Mouse (Mus musculus) cerebellum, adult 8-10 months (tissue): ENCODE results near the gene Gm20765.
"Not testable (repeated sequence)": the region's sequence is repeated elsewhere in the genome, so short reads cannot be mapped to it uniquely, and the experiment has no call there.

Experiments
- DNase-seq: peaks from one replicate; pipeline ENCODE4 v3.0.0; 2022

Gene Gm20765

DNA sequence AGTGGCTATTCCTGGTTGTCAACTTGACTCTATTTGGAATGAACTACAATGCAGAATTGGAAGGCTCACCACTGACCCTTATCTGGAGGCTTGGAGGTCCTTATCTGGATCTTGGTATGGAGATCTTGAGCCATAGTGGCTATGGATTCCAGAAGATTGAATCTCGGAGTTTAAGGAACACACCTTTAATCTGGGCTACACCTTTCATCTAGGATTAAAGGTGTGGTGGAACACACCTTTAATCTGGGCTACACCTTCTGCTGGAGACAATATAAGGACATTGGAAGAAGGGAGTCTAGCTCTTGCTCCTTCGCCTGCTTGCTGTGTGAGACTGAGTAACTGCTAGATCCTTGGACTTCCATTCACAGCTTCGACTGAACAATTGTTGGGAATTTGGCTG lies at the start of gene Gm20765:
Gene Gm20765, plus strand, starts transcription at position 301 of the 400 bp plus-strand sequence.
- DNase-seq = not testable (repeated sequence)

- not testable (repeated sequence) for DNase-seq
Observed at GRCm38 (mm10) chr10:104142687-104143086, 42.6 kb upstream of the Gm20765 start, which contains the start of gene Gm21293. Gene Gm21293, plus strand, starts transcription at chr10:104142987.

DNA sequence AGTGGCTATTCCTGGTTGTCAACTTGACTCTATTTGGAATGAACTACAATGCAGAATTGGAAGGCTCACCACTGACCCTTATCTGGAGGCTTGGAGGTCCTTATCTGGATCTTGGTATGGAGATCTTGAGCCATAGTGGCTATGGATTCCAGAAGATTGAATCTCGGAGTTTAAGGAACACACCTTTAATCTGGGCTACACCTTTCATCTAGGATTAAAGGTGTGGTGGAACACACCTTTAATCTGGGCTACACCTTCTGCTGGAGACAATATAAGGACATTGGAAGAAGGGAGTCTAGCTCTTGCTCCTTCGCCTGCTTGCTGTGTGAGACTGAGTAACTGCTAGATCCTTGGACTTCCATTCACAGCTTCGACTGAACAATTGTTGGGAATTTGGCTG lies 34.1 kb upstream of the Gm20765 start, which contains the start of gene Gm6763:
Gene Gm6763, plus strand, starts transcription at position 301 of the 400 bp plus-strand sequence.
- DNase-seq = not testable (repeated sequence)

GRCm38 (mm10) chr10:104159706-104160105 lies 25.6 kb upstream of the Gm20765 start, which contains the start of gene Gm8764:
Gene Gm8764, plus strand, starts transcription at chr10:104160006.
- DNase-seq = not testable (repeated sequence)

- not testable (repeated sequence) for DNase-seq
Observed at GRCm38 (mm10) chr10:104168215-104168614, 17.1 kb upstream of the Gm20765 start, which contains the start of gene Gm21304. Gene Gm21304, plus strand, starts transcription at chr10:104168515.

DNA sequence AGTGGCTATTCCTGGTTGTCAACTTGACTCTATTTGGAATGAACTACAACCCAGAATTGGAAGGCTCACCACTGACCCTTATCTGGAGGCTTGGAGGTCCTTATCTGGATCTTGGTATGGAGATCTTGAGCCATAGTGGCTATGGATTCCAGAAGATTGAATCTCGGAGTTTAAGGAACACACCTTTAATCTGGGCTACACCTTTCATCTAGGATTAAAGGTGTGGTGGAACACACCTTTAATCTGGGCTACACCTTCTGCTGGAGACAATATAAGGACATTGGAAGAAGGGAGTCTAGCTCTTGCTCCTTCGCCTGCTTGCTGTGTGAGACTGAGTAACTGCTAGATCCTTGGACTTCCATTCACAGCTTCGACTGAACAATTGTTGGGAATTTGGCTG lies 8.6 kb upstream of the Gm20765 start, which contains the start of gene Gm21312:
Gene Gm21312, plus strand, starts transcription at position 301 of the 400 bp plus-strand sequence.
- DNase-seq = not testable (repeated sequence)

DNA sequence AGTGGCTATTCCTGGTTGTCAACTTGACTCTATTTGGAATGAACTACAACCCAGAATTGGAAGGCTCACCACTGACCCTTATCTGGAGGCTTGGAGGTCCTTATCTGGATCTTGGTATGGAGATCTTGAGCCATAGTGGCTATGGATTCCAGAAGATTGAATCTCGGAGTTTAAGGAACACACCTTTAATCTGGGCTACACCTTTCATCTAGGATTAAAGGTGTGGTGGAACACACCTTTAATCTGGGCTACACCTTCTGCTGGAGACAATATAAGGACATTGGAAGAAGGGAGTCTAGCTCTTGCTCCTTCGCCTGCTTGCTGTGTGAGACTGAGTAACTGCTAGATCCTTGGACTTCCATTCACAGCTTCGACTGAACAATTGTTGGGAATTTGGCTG lies 8.4 kb downstream of the Gm20765 start, which contains the start of gene Gm4340:
Gene Gm4340, plus strand, starts transcription at position 301 of the 400 bp plus-strand sequence.
- DNase-seq = not testable (repeated sequence)

DNA sequence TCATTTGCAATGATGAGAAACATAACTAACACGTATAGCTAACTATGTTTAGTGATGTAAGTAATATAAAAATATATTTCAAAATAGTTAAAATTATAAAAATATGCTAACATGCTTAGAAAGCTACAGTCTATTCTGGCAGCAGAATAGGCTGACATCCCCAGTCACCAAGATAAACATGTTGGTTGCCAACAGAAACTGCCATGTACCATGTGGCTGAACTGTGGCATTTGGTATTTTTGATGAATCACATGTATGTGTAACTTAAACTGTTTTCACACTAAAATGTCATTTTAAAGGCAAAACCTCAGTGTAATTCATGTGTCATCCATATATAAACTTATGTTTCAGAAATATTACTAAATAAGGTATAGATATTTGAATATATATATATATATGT lies 24.3 kb downstream of the Gm20765 start:
- no peak for DNase-seq

- DNase-seq = no peak
Observed at GRCm38 (mm10) chr10:104210268-104210990, 25.1 kb downstream of the Gm20765 start.

DNA sequence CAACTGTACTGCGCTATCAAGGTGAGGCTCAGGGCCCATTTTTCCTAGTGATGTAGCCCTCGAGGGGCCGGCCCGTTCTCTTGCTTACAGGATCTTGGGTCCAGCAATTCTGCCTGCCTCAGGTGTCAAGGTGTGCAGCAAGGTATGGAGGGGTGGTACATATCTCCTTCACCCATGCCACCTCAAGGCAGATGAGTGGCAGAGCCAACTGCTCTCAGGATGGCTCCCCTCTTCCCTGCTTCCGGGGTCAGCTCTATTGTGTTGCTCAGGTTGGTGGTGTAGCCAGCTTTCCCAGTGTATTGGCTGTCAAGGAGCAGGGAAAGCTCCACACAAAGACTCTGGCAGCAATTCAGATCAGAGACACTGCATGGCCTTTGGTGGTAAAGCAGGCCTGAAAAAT lies 29.2 kb downstream of the Gm20765 start:
- DNase-seq = no peak

DNA sequence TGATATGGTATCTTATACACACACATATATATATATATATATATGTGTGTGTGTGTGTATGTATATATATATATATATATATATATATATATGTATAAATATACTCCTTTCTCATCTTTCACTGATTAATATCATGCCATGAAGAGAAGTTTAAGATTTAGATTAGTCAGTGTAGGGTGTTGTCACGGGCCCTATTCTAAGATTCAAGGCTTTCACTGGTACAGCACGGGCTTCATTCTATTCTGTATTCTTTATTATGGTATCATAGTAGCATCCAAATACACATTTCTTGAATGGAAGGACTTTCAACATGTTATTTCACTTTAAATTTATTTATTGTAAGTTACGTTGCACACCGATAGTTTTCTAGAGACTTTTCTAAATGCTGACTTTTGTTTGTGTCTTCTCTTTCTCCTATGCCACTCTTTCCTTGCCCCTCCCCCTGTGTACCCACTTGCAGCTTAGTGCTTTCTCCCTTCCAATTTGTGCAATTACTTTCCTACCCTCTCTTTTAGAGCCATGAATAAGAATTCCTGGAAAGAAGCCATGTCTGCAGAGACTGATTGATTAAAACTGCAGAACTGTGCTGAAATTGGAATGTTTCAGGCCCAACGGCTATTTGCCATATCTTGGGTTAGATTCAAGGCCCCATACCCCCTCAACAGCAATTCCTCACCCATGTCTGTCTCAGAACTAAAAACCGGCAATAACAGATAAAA lies 35.1 kb downstream of the Gm20765 start:
- no peak for DNase-seq
